Mouse (Mus musculus) frontal cortex, adult (tissue): ENCODE data around the gene Prcd.
A peak's percentile ranks its signal among the peaks of the same experiment; 100 is the strongest.
"Not testable (repeated sequence)": the region's sequence is repeated elsewhere in the genome, so short reads cannot be mapped to it uniquely, and the experiment has no call there.

Experiments
- ATAC-seq: cut with Nextera tagmentation; 2 replicates; pipeline ENCODE4 v1.9.2; 2017; ENCODE audit warnings: mild to moderate bottlenecking, moderate library complexity, mixed read lengths; ENCODE audit not compliant: low TSS enrichment

The Prcd gene

DNA sequence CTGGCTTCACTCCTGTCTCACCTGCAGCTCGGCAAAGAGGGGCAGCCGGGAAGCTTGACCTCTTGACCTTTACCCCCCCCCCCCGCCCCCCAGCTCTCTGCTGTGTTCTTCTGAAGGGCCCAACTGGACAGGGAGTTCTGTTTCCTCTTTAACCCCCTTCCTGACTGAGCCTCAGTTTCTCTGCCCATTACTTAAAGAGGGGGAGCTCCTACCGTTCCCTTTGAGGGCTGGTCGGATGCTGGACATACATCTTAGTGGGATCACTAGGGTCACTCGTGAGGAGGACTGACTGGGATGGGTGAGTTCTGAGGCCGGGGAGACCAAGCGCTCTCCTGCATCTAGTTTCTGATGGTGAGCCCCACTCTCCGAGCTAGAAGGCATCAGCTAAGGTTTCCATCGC is at the start of gene Prcd:
Gene Prcd, plus strand, starts transcription at position 301 of the 400 bp plus-strand sequence.
- no peak for ATAC-seq

DNA sequence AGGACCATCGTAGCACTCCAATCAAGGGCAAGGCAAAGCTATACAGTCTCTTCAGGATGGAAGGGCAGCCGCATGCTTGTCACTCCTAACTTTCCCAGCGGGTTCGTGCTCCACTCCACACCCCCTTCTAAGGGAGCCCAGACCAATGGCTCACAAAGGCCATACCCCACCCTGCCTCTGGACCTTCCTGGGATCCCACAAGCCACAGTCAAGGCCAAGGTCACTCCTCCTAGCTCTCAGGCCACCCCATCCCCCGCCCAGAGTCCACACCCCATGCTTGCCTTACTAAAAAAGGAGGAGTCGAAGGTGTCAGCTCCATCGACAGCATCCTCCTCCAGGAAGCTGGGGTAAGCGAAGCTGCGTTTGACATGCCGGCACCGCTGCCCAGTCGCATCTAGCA is 49.2 kb upstream of the Prcd start:
- no peak for ATAC-seq

DNA sequence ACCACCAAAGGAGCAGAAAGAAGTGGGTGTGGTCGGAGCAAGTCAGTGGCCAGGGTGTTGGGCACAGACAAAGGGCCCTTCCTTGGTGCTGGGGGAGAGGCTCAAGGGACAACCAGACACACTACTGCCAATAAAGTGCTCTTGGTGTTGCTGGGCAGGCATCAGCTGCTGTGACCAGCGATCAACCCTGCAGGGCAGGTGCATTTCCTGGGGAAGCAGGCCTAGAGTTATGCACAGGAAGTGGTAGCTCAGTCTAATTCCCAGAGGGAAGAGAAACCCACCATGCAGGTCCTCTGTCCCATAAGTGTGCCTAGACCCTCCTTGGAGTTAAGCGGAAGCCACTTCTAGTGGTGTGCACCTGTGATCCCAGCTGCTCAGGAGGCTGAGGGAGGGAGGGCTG is 45.6 kb upstream of the Prcd start:
- ATAC-seq: no peak

DNA sequence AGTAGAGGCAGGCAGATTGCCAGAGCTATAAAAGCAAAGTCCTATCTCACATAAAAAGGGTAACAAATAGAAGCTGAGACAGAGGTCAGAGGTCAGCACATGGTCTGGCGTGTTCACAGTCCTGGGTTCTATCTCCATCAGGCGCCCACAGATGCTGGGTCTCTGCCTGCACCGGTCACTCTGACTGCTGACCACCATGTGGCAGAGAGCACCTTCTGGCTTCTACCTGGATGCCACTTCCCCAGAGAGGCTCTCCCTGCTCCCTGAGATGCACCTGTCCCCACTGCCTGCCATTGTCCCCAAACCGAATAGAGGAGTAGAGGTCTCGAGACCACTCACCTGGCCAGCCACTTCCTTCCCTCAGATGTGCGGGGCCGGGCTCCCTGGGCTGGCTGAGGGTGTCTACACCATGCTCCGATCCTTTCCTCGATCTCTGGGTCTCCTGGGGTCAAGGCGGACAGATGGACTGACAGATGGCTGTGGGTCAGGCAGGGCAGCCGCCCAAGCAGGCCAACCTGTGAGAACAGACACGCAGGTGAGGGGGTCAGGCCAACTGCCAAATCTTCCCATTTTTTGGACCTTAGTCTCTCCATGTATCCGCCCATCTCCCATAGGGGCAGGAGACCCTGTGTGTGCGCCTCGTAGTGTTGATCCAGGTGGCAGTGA is 43.2 kb upstream of the Prcd start:
- no peak for ATAC-seq

DNA sequence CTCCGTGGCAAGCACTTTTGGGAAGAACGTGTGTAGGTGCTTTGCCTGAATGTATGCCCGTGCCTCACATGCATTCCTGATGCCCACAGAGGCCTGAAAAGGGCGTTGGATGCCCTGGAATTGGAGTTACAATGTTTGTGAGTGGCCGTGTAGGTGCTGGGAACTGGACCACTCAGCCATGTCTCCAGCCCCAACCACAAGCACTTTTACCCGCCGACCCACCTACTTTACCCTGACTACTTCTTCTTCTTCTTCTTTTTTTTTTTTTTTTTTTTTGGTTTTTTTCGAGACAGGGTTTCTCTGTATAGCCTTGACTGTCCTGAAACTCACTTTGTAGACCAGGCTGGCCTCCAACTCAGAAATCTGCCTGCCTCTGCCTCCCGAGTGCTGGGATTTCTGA is 42.2 kb upstream of the Prcd start:
- not testable (repeated sequence) for ATAC-seq

DNA sequence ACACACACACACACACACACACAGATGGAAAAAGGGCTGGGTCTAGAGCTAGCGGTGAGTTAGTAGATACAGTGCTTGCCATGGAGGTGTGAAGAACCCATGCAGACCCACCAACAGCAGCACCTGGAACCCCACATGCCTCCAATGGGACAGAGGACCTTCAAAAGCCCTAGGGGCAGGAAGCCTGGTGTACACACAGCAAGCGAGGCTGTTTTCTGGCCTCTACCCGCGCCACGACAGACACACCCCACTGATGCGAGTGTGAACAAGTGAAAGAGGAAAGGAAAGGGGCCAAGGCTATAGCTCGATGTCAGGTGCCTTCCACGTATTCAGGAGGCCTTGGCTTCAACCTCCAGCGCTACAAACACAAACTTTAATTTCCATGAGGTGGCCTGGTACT is 41.5 kb upstream of the Prcd start:
- no peak for ATAC-seq

DNA sequence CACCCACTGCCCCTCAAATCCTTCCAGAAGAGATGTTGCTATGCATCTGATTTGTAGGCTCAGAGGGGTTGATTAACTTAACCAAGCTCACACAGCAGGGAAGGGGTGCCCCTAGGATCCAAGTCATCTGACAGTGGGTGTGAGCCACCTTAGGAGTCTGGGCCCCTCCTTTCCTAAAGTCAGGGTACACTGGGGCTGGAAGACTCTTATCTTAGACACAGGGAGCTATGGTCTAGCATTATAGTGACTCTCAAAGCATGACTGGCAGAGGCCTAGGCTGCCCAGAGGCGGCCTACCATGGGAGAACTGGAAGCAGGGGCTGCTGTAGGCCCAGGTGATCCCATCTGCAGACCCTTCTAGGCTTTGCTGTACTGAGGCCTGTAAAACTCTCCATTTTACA is 40.8 kb upstream of the Prcd start:
- ATAC-seq: no peak

DNA sequence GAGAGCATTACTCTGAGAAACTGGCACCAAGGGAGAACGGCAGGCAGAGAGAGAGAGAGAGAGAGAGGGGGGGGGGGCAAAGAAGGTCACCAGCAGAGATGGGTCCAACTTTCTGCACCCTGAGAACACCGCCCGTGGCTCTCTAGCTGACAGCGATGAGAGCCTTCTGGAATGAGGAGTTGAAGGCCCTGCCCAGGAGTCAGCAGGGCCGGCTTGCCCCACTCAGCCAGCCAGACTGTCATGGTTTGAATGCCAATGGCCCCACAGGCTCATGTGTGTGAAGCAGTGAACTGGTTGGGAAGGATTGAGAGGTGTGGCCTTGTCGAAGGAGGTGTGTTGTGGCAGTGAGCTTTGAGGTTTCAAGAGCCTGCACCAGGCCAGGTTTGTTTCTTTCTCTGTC is 40.1 kb upstream of the Prcd start:
- no peak for ATAC-seq

DNA sequence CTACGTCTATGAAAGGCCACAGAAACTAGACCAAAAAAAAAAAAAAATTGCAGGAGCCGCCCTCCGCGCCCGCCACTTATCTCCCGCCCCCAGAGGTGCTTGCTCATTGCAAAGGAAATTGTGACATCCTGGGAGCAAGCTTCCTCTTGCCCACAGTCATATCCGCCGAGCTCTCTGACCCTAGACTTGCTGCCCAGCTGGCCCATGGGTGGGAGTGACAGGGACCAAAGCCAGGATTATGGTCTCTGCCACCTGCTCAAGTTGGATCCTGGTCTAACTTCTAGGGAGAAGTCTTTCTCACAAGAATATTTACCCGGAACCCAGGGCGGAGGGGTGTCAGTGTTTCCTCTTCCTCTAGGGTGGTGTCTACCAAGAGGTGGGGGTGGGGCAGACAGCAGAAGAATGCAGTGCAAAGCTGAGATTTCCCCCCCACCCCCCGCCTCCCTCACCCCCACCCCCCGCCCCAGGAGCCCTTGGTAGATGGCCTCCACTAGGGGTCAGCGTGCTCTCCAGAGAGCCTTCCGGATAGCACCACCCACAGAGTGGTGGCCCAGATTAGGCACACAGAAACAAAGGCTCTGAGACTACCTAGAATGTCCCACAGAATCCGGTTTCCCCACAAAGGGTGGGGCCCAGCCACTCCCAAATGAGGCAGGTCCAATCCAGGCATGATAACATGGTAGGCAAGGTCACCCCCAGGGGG is 37.4 kb upstream of the Prcd start:
- ATAC-seq: no peak

DNA sequence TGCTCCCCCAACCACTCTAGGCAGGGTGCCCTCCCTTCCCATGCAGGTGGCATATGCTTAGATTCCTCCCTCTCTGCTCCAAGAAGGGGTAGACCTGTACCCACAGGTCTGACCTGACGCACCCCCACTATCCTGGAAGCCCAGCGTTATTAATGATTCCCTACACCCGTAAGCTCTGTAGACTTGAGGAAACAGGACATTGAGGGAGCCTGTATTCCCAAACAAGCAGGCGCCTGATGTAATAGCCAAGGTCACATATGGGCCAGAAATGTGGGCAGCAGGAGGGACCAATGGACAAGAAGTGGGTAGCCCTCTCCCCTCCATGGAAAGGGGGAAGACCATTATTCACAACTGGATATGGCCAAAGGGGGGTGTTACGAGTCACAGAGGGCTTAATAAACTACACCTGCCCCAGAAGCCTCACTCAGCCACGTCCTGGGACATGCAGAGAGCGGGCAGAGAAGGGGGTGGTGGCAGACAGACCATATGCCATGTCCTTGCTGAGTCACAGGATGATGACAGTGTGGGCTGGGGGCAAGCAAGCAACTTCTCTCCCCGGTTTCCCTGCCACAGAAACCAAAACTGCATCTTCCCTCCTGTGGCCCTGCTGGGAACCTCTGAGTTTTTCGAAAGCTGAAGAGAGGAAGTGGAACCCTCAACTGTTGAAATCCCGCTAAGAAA is 36.8 kb upstream of the Prcd start:
- no peak for ATAC-seq

DNA sequence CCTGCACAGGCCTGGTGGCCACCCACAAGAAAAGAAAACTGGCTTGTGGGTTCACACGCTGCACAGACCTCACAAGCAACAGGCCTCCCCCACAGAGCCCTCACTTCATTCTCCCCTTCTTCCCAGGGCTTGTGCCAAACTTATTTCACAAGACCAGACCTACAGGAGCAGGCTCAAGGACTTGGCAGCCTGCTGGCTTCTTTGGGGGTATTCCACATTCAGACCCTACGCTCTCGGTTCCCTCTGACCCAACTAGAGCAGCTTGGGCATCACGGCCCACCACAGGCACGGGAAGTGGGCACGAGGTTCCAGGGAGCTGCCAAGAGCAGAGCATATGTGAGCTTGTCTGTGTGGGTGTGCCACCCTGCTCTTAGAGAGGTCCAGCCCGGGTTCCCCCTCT is 35.7 kb upstream of the Prcd start:
- no peak for ATAC-seq

DNA sequence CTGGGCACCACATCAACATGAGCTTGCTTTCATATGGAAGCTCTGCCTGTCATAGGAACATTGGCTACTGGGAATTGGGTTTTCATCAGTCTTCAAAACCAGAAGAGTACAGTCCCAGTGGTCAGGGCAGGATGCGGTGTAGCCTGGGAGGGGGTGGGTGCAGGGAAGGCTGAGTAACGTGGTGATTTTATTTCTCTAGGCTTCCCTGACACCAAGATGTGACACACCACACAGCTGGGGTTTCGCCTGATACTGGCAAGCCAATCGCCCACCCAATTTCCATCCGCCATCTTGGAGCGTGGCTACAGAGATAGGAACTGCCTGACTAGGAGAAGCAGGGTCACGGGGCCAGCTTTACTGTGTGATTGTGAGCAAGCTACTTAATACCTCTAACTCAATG is 34.7 kb upstream of the Prcd start:
- ATAC-seq: no peak

DNA sequence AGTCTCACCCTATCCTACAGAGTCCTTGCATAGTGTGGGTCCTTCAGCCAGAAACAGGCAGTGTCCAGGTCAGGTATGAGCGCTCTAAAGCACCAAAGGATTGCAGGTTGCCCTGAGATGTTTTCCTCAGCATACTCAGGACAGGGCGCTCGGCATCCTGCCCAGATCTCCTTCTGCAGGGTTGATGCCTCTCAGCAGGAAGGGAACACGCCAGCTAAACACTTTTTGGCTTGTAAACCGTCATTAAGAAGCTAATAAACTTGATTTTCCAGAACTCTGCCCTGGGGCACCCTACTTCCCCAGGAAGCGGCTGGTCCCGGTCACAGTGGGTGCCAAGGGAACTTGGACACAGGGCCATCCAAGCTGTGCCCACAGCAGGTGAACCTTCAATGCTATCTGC is 34.2 kb upstream of the Prcd start:
- no peak for ATAC-seq

DNA sequence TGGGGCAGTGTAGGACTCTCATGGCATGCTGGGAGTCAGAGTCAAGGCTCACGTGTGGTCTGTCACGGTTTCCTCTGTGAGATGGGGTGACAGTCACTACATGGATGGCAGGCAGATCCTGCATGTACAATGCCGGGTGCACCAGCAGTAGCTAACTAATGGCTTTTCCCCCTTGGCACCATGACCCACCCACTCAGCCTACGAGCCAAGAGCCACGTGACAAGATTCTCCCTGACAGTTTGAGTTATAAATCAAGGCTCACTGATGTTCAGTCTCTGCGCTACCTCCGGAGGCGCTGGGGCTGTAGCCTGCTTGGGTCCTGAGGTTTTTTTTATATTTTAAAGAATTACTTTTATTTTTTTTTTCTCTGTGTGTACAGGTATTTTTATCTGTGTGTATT is 33.8 kb upstream of the Prcd start:
- no peak for ATAC-seq

DNA sequence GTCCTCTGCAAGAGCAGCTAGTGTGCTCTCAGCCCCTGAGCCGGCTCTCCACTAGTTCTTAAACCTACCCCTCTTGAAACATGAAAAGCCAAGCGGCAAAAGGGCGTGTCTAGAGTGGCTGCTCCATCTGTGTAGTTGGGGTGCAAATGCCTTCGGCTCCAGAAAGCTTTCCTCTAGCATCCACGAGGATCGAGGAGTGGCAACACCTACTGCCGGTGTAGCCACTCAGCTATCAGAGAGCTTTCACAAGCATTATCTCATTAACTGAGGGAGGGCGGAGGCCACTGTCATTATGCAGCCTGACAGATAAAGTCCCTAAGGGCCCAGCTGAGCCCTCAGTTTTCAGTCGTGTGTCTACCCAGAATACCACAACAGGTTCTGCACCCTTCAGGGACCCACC is 33.3 kb upstream of the Prcd start:
- no peak for ATAC-seq

DNA sequence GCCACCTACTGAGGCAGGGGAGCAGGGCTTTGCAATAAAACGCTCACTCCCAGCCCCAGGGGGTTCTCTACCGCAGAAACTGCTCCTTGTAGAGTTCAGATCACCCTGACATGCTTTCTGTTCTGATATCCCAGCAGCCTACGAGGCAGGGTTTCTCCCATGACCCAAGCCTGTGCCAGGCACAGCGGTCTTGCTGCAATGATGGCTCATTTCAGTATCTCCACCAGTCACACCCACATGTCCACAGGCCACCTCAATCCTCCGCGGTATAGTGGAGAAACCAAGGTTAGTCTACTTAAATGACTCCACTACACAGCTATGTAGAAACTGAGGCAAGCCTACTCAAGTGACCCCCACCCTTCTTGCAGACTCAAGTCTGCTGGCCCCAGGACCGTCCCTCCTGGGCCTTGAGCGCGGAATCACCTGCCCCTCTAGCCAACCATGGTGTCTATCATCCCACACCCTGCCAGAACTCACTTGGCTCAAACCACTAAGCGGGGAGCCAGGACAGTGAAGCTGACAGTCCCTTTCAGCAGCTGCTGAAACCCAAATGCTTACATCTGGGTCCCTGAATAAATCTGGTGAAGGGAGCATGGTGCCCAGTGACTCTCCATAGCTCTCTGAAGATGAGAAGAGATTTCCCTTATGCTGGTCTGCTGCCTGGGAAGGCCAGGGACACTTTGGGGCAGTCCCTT is 32.6 kb upstream of the Prcd start:
- ATAC-seq: no peak

DNA sequence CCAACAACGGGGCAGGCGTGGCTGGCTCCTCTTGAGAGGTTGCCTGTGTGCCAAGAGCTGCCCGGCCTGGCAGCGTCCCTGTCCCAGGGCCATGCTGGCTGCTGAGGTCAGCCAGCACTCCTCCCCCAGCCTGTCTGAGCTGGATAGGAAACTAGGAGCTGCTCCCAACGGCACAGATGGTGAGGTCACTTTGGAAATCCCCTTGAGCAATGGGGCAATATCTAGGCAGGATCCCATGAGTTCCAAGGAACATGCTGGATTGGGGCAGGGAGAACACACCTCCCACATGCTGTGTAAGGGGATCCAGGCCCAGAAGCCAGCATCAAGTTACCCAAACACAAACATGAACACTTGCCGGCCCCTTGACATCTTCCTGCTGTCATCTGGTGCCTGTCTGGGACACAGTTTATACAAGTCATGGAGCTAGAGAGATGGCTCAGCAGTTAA is 32.1 kb upstream of the Prcd start:
- peak; percentile 38; the same call in 1 of the 2 replicates for ATAC-seq

DNA sequence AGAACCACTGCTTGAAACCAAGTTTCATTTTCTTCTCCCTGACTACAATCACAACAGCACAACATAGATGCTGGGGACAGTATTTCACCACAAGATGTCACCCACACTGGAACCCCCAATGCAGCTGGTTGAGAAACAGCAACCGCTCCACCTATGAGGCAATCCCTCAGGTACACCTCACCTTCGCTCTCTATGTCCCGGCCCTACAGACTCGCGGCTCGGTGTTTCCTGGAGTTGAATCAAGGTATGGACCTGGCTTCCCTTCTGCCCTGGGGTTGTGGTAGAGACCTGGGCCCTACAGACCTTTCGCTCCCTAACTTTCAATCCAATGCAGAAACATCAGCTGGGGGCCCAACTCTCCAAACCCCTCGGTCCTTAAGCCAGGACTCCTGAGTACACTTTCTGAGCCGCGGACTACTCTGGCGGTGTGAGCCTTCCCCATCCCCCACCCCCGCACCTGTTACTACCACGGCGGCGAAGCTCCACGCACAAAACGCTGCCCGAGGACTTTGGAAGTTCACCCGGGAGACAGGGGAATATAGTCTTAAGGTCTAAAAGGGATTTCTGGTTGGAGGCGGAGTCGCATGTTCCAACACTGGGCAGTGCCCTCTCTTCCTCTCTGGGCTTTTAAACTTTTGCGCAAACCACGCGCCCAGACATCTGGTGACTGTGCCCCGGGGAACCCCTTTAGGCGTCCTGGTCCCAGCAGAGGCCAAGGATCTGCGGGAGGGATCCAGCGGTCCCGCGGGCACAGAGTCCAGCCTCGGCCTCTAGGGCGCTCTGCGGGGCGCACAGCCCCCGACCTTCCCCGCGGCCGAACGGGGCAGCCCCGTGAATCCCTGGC is 29.8 kb upstream of the Prcd start:
- no peak for ATAC-seq

DNA sequence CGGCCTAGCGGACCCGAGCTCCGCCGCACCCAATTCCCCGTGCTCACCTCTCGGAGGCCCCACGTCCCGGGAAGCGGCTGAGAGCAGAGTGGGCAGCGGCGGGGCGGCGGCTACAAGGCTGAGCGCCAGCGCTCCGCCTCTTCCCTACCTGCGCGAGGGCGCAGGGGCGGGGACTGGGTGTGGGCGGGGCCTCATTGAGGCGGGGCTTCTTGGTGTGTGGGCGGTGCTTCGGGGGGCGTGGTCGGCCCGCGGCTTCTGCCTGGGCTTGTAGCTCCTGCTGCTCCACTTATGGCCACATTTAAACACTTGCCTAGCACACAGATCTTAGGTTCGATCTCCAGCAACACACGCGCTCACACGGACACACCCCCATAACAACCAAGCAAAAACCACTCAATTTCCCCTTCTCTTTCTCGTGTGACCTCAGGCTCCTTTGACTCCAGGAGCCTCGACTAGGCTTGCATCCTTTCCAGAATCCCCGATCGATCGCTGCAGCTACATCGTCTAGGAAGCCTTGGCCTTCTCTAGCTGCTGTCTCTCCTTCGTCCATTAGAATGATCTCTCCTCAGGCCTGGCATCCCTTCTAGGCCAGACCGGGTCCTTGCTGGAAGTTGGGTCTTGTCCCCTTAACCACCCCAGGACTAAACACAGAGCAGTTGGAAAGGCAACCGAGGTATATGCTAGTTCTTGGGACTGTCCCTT is 29.1 kb upstream of the Prcd start:
- no peak for ATAC-seq

DNA sequence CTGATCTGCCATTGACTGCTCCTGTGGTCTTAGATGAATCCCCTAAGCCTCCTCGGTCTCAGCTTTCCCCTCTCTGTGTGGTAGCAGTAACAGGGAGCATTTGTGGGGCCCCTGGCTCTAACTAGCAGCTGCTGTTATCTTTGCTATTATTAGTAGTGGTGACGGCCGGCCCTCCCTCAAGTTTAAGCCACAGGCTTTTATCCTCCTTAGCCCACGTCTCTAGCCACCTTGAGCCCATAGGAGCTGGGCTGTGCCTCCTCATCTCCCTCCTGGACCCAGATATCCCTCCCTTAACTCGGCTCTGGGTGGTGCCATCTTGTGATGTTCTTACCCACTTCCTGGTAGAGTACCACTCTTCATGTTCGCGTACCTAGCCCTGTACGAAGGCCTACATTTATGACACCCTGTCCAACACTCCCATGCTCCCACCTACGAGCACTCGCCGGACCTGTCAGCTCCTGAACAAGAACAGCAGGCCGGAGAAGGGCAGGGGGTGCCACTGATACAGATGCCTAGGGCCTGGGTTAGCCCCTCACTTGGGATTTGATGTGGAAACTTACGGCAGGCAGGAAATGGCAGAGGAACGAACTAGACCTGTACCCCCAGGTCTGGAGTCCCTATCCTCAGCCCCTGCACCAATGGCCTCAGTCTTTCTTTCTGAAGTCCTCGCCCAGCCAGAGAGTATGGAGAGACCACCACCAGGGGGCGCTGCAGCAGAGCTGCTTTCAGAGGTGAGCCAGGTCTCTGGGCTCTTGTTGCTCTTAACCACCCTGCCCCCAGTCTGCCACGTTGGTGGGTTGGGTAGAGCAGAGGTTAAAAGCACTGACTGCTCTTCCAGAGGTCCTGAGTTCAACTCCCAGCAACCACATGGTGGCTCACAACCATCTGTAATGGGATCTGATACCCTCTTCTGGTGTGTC is 28.0 kb upstream of the Prcd start:
- ATAC-seq: no peak
